Mouse (Mus musculus) cerebellum, adult 11-12 months (tissue): ENCODE measurements around the gene Sh3gl2.
A peak's percentile ranks its signal among the peaks of the same experiment; 100 is the strongest.

Experiments used
- DNase-seq: peaks from one replicate; pipeline ENCODE4 v3.0.0; 2022

Sh3gl2 gene

GRCm38 (mm10) chr4:85420429-85420828, 215.5 kb downstream of the Sh3gl2 start:
- no peak for DNase-seq

- DNase-seq = no peak
These were observed 221.3 kb downstream of the Sh3gl2 start for GRCm38 (mm10) chr4:85426211-85426610.

GRCm38 (mm10) chr4:85432786-85433185, 227.9 kb downstream of the Sh3gl2 start:
- DNase-seq = no peak

- no peak for DNase-seq
These were observed 229.8 kb downstream of the Sh3gl2 start for GRCm38 (mm10) chr4:85434734-85435133.

GRCm38 (mm10) chr4:85438813-85439212, 233.9 kb downstream of the Sh3gl2 start:
- DNase-seq = no peak

GRCm38 (mm10) chr4:85483586-85483985, 278.7 kb downstream of the Sh3gl2 start:
- DNase-seq = no peak

- DNase-seq = no peak
These were observed 281.5 kb downstream of the Sh3gl2 start for GRCm38 (mm10) chr4:85486316-85486946.

- no peak for DNase-seq
These were observed 300.8 kb downstream of the Sh3gl2 start for GRCm38 (mm10) chr4:85505718-85506117.

GRCm38 (mm10) chr4:85506976-85507375, 302.1 kb downstream of the Sh3gl2 start:
- DNase-seq = no peak

- no peak for DNase-seq
These were observed 302.6 kb downstream of the Sh3gl2 start for GRCm38 (mm10) chr4:85507491-85507890.

- DNase-seq = peak; percentile 3
These were observed 308.4 kb downstream of the Sh3gl2 start for GRCm38 (mm10) chr4:85513288-85513687.

GRCm38 (mm10) chr4:85513792-85514191, 308.9 kb downstream of the Sh3gl2 start, which contains the start of gene Adamtsl1:
Gene Adamtsl1 (plus strand): TSS chr4:85514172.
- DNase-seq = peak; percentile 21

GRCm38 (mm10) chr4:85514205-85514681, 309.3 kb downstream of the Sh3gl2 start:
- DNase-seq = peak; percentile 77

- no peak for DNase-seq
These were observed 322.1 kb downstream of the Sh3gl2 start for GRCm38 (mm10) chr4:85526966-85527566.

GRCm38 (mm10) chr4:85529852-85530251, 324.9 kb downstream of the Sh3gl2 start:
- DNase-seq = no peak

- DNase-seq = no peak
These were observed 334.8 kb downstream of the Sh3gl2 start for GRCm38 (mm10) chr4:85539677-85540076.

GRCm38 (mm10) chr4:85543221-85543620, 338.3 kb downstream of the Sh3gl2 start:
- no peak for DNase-seq

- DNase-seq = no peak
These were observed 349.8 kb downstream of the Sh3gl2 start for GRCm38 (mm10) chr4:85554696-85555095.

- DNase-seq = no peak
These were observed 354.8 kb downstream of the Sh3gl2 start for GRCm38 (mm10) chr4:85559753-85560152.

- DNase-seq = no peak
These were observed 380.5 kb downstream of the Sh3gl2 start for GRCm38 (mm10) chr4:85585426-85585825.

GRCm38 (mm10) chr4:85588928-85589327, 384.0 kb downstream of the Sh3gl2 start:
- no peak for DNase-seq

- DNase-seq = no peak
These were observed 386.1 kb downstream of the Sh3gl2 start for GRCm38 (mm10) chr4:85591037-85591436.

- no peak for DNase-seq
These were observed 389.2 kb downstream of the Sh3gl2 start for GRCm38 (mm10) chr4:85594159-85594558.

GRCm38 (mm10) chr4:85613331-85613730, 408.4 kb downstream of the Sh3gl2 start:
- no peak for DNase-seq

GRCm38 (mm10) chr4:85618746-85619145, 413.8 kb downstream of the Sh3gl2 start:
- no peak for DNase-seq
